Mouse (Mus musculus) ES-Bruce4 (cell line): ENCODE results near the gene Pwp2.

Experiments used
- CTCF ChIP-seq: IDR thresholded peaks from one replicate; pipeline ENCODE4 v1.8.1; 2011; ENCODE audit warnings: low read depth, low read length
- EP300 ChIP-seq: IDR thresholded peaks from 2 replicates; pipeline ENCODE4 v1.6.1; 2011; ENCODE audit warnings: low read depth, low read length; ENCODE audit not compliant: insufficient read depth
- POLR2A ChIP-seq: IDR thresholded peaks from one replicate; pipeline ENCODE4 v1.8.1; 2011; ENCODE audit warnings: low read length; ENCODE audit not compliant: insufficient read depth

DNA sequence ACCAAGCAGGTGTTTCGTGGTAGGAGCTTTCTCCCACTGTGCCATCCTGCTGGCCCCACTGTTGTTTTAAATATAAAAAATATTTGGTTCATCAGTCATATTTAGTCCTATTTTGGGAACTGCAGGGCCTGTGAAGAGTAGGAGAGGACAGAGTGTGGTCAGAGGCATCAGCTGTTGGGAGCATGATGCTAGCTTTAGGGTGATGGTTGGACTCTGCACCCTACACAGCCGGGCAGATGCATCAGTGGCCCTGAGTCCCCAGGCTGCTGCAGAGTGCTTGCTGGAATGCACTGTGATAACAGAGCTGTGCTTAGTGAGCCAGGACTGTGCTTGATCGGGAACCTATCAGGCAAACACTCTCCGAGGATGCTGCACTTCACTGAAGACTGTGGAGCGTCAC lies 8.0 kb upstream of the Pwp2 start:
- TF ChIP-seq CTCF (no peak), POLR2A (no peak), EP300 (no peak)
